Mouse (Mus musculus): ENCODE measurements around the gene Sh3bgr. TPM values are rescaled to one million over a fixed set of nuclear protein-coding genes. Genes with fewer than 3 reads are reported as not detected.

The Sh3bgr gene
- polyA plus RNA-seq, 1 experiment from 2014 or later, result 29.7 TPM

GRCm38 (mm10) chr16:96159794-96160346 is 40.4 kb upstream of the Sh3bgr start:
- Histone ChIP-seq H3K27ac (ENCODE audit: low read depth) (peak overlapping the region; percentile 69; the same call in 1 of the 2 replicates), H3K36me3 (ENCODE audit: control insufficient read depth, insufficient read depth, low read length) (peaks cover 7% of the 10 kb centered on the region), H3K27me3 (replicated peaks; ENCODE audit: control insufficient read depth, insufficient read depth, low read length) (no peaks in the 10 kb centered on the region), H3K9me3 (ENCODE audit: control insufficient read depth, low read length) (no peaks in the 10 kb centered on the region), H3K4me1 (replicated peaks; ENCODE audit: control insufficient read depth, insufficient read depth, low read length) (0 out of 2 replicates have a peak, but pooled peaks cover 3% of the 10 kb centered on the region), H3K9ac (ENCODE audit: low read length) (peak overlapping the region; percentile 13; the same call in 1 of the 2 replicates), H3K4me3 (ENCODE audit: low read depth, low read length) (peak overlapping the region; percentile 56), H3K4me2 (ENCODE audit: low read length) (peak overlapping the region; percentile 98)
- 81% methylated on average over 20 of the region's 20 CpGs for WGBS
- ATAC-seq (replicated peaks; ENCODE audit: low FRiP score, low TSS enrichment, low read depth), result no peak
- DNase-seq (ENCODE audit: low spot score), result peak; percentile 60

GRCm38 (mm10) chr16:96160927-96161326 is 39.3 kb upstream of the Sh3bgr start:
- Histone ChIP-seq H3K9ac (ENCODE audit: low read length) (no peak overlapping the region), H3K4me2 (ENCODE audit: low read length) (no peak overlapping the region), H3K27me3 (replicated peaks; ENCODE audit: control insufficient read depth, insufficient read depth, low read length) (no peaks in the 10 kb centered on the region), H3K27ac (ENCODE audit: low read depth) (no peak overlapping the region), H3K4me1 (replicated peaks; ENCODE audit: control insufficient read depth, insufficient read depth, low read length) (0 out of 2 replicates have a peak, but pooled peaks cover 3% of the 10 kb centered on the region), H3K36me3 (ENCODE audit: control insufficient read depth, insufficient read depth, low read length) (peaks cover 4% of the 10 kb centered on the region), H3K4me3 (ENCODE audit: low read depth, low read length) (no peak overlapping the region), H3K9me3 (ENCODE audit: control insufficient read depth, low read length) (no peaks in the 10 kb centered on the region)
- WGBS, result 82% methylated on average over 1 of the region's 1 CpGs
- ATAC-seq (replicated peaks; ENCODE audit: low FRiP score, low TSS enrichment, low read depth) (no peak), DNase-seq (ENCODE audit: low spot score) (no peak)

GRCm38 (mm10) chr16:96161336-96161735 is 38.9 kb upstream of the Sh3bgr start:
- ATAC-seq (replicated peaks; ENCODE audit: low FRiP score, low TSS enrichment, low read depth), result no peak
- no peak overlapping the region for H3K27ac ChIP-seq (ENCODE audit: low read depth)

GRCm38 (mm10) chr16:96165723-96166264 is 34.5 kb upstream of the Sh3bgr start:
- H3K9me3 ChIP-seq (ENCODE audit: control insufficient read depth, low read length), result no peaks in the 10 kb centered on the region
- WGBS, result 74% methylated on average over 4 of the region's 4 CpGs
- H3K27me3 ChIP-seq (replicated peaks; ENCODE audit: control insufficient read depth, insufficient read depth, low read length), result no peaks in the 10 kb centered on the region
- no peak overlapping the region for H3K4me3 ChIP-seq (ENCODE audit: low read depth, low read length)
- no peaks in the 10 kb centered on the region for H3K36me3 ChIP-seq (ENCODE audit: control insufficient read depth, insufficient read depth, low read length)
- DNase-seq (ENCODE audit: low spot score), result no peak
- H3K27ac ChIP-seq (ENCODE audit: low read depth), result no peak overlapping the region
- ATAC-seq (replicated peaks; ENCODE audit: low FRiP score, low TSS enrichment, low read depth), result no peak
- no peaks in the 10 kb centered on the region for H3K4me1 ChIP-seq (replicated peaks; ENCODE audit: control insufficient read depth, insufficient read depth, low read length)
- H3K4me2 ChIP-seq (ENCODE audit: low read length), result no peak overlapping the region
- H3K9ac ChIP-seq (ENCODE audit: low read length), result no peak overlapping the region

More at GRCm38 (mm10) chr16:96161336-96161735, 38.9 kb upstream of the Sh3bgr start:
- 76% methylated on average over 4 of the region's 4 CpGs for WGBS
- Histone ChIP-seq H3K4me3 (ENCODE audit: low read depth, low read length) (no peak overlapping the region), H3K9me3 (ENCODE audit: control insufficient read depth, low read length) (no peaks in the 10 kb centered on the region), H3K4me2 (ENCODE audit: low read length) (no peak overlapping the region), H3K9ac (ENCODE audit: low read length) (no peak overlapping the region), H3K36me3 (ENCODE audit: control insufficient read depth, insufficient read depth, low read length) (no peaks in the 10 kb centered on the region; the same call in 1 of the 2 replicates), H3K27me3 (replicated peaks; ENCODE audit: control insufficient read depth, insufficient read depth, low read length) (no peaks in the 10 kb centered on the region), H3K4me1 (replicated peaks; ENCODE audit: control insufficient read depth, insufficient read depth, low read length) (0 out of 2 replicates have a peak, but pooled peaks cover 3% of the 10 kb centered on the region)
- DNase-seq (ENCODE audit: low spot score), result no peak

GRCm38 (mm10) chr16:96168837-96169236 is 31.4 kb upstream of the Sh3bgr start:
- Histone ChIP-seq H3K4me1 (replicated peaks; ENCODE audit: control insufficient read depth, insufficient read depth, low read length) (no peaks in the 10 kb centered on the region), H3K36me3 (ENCODE audit: control insufficient read depth, insufficient read depth, low read length) (no peaks in the 10 kb centered on the region), H3K27ac (ENCODE audit: low read depth) (no peak overlapping the region), H3K9me3 (ENCODE audit: control insufficient read depth, low read length) (no peaks in the 10 kb centered on the region), H3K27me3 (replicated peaks; ENCODE audit: control insufficient read depth, insufficient read depth, low read length) (no peaks in the 10 kb centered on the region), H3K4me3 (ENCODE audit: low read depth, low read length) (no peak overlapping the region), H3K4me2 (ENCODE audit: low read length) (no peak overlapping the region), H3K9ac (ENCODE audit: low read length) (no peak overlapping the region)
- WGBS, result 84% methylated on average over 4 of the region's 4 CpGs
- ATAC-seq (replicated peaks; ENCODE audit: low FRiP score, low TSS enrichment, low read depth), result no peak
- DNase-seq (ENCODE audit: low spot score), result no peak

GRCm38 (mm10) chr16:96173648-96174047 is 26.6 kb upstream of the Sh3bgr start:
- Histone ChIP-seq H3K4me3 (ENCODE audit: low read depth, low read length) (no peak overlapping the region), H3K4me2 (ENCODE audit: low read length) (no peak overlapping the region), H3K36me3 (ENCODE audit: control insufficient read depth, insufficient read depth, low read length) (no peaks in the 10 kb centered on the region), H3K4me1 (replicated peaks; ENCODE audit: control insufficient read depth, insufficient read depth, low read length) (no peaks in the 10 kb centered on the region), H3K27ac (ENCODE audit: low read depth) (no peak overlapping the region), H3K9ac (ENCODE audit: low read length) (no peak overlapping the region), H3K9me3 (ENCODE audit: control insufficient read depth, low read length) (no peaks in the 10 kb centered on the region; the same call in 1 of the 2 replicates), H3K27me3 (replicated peaks; ENCODE audit: control insufficient read depth, insufficient read depth, low read length) (no peaks in the 10 kb centered on the region)
- WGBS, result 48% methylated on average over 8 of the region's 8 CpGs
- no peak for ATAC-seq (replicated peaks; ENCODE audit: low FRiP score, low TSS enrichment, low read depth)
- no peak for DNase-seq (ENCODE audit: low spot score)

- H3K4me1 ChIP-seq (replicated peaks; ENCODE audit: control insufficient read depth, insufficient read depth, low read length), result no peaks in the 10 kb centered on the region
- 37% methylated on average over 2 of the region's 2 CpGs for WGBS
- DNase-seq (ENCODE audit: low spot score), result no peak
- H3K27me3 ChIP-seq (replicated peaks; ENCODE audit: control insufficient read depth, insufficient read depth, low read length), result no peaks in the 10 kb centered on the region
- peaks cover 6% of the 10 kb centered on the region for H3K9me3 ChIP-seq (ENCODE audit: control insufficient read depth, low read length)
- no peak overlapping the region for H3K4me2 ChIP-seq (ENCODE audit: low read length)
- H3K9ac ChIP-seq (ENCODE audit: low read length), result no peak overlapping the region
- no peaks in the 10 kb centered on the region for H3K36me3 ChIP-seq (ENCODE audit: control insufficient read depth, insufficient read depth, low read length)
- no peak overlapping the region for H3K4me3 ChIP-seq (ENCODE audit: low read depth, low read length)
- no peak overlapping the region for H3K27ac ChIP-seq (ENCODE audit: low read depth)
- ATAC-seq (replicated peaks; ENCODE audit: low FRiP score, low TSS enrichment, low read depth), result no peak
Observed at GRCm38 (mm10) chr16:96175399-96175798, 24.9 kb upstream of the Sh3bgr start.

- no peaks in the 10 kb centered on the region for H3K4me1 ChIP-seq (replicated peaks; ENCODE audit: control insufficient read depth, insufficient read depth, low read length)
- no peaks in the 10 kb centered on the region for H3K36me3 ChIP-seq (ENCODE audit: control insufficient read depth, insufficient read depth, low read length)
- ATAC-seq (replicated peaks; ENCODE audit: low FRiP score, low TSS enrichment, low read depth) (no peak), DNase-seq (ENCODE audit: low spot score) (no peak)
- no peaks in the 10 kb centered on the region for H3K27me3 ChIP-seq (replicated peaks; ENCODE audit: control insufficient read depth, insufficient read depth, low read length)
- H3K9me3 ChIP-seq (ENCODE audit: control insufficient read depth, low read length), result peaks cover 6% of the 10 kb centered on the region
- H3K27ac ChIP-seq (ENCODE audit: low read depth), result no peak overlapping the region
- no peak overlapping the region for H3K9ac ChIP-seq (ENCODE audit: low read length)
- H3K4me2 ChIP-seq (ENCODE audit: low read length), result no peak overlapping the region
- no peak overlapping the region for H3K4me3 ChIP-seq (ENCODE audit: low read depth, low read length)
Observed at GRCm38 (mm10) chr16:96179156-96179555, 21.1 kb upstream of the Sh3bgr start.

- peaks cover 6% of the 10 kb centered on the region; the same call in 1 of the 2 replicates for H3K27me3 ChIP-seq (replicated peaks; ENCODE audit: control insufficient read depth, insufficient read depth, low read length)
- WGBS, result 86% methylated on average over 5 of the region's 5 CpGs
- no peak overlapping the region for H3K4me3 ChIP-seq (ENCODE audit: low read depth, low read length)
- no peak overlapping the region for H3K9ac ChIP-seq (ENCODE audit: low read length)
- no peak for ATAC-seq (replicated peaks; ENCODE audit: low FRiP score, low TSS enrichment, low read depth)
- H3K9me3 ChIP-seq (ENCODE audit: control insufficient read depth, low read length), result no peaks in the 10 kb centered on the region
- no peaks in the 10 kb centered on the region for H3K36me3 ChIP-seq (ENCODE audit: control insufficient read depth, insufficient read depth, low read length)
- H3K27ac ChIP-seq (ENCODE audit: low read depth), result no peak overlapping the region
- 0 out of 2 replicates have a peak, but pooled peaks cover 5% of the 10 kb centered on the region for H3K4me1 ChIP-seq (replicated peaks; ENCODE audit: control insufficient read depth, insufficient read depth, low read length)
- no peak for DNase-seq (ENCODE audit: low spot score)
- H3K4me2 ChIP-seq (ENCODE audit: low read length), result no peak overlapping the region
Observed at GRCm38 (mm10) chr16:96187619-96188018, 12.6 kb upstream of the Sh3bgr start.
